Mouse (Mus musculus) stomach, postnatal 0 days (tissue): ENCODE measurements around the gene Olfr68.

Experiments
- CTCF ChIP-seq: IDR thresholded peaks from 2 replicates; pipeline ENCODE4 v1.5.1; 2016; ENCODE audit warnings: antibody characterized with exemption, low read depth, mild to moderate bottlenecking, moderate library complexity
- EP300 ChIP-seq: optimal IDR thresholded peaks from 2 replicates; pipeline ENCODE3; 2016; ENCODE audit warnings: antibody characterized with exemption

DNA sequence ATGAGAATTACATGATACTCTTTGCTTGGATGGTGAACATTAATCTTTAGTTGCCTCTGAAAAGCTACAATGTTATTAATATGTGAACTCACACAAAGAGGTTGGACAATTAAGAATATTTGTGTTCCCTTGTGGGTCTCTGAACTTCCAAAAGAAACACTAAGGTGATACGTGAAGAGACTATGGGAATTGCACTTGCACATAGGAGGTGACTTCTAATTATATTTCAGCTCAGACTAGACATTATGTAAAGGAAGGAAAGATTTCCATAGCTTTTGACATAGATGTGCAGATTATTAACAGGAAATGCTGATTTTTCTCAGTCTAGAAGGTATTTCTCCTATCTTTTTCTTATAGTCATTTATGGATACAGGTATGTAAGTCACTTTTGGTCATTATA is 49.4 kb downstream of the Olfr68 start, which contains the start of gene Olfr628:
- TF ChIP-seq CTCF (no peak), EP300 (no peak)
